Mouse (Mus musculus) limb, embryonic 14.5 days (tissue): ENCODE measurements around the gene Hoxb5. TPM values are rescaled to one million over a fixed set of nuclear protein-coding genes. Genes with fewer than 3 reads are reported as not detected.

Experiments
- ATAC-seq: fragments of 200-750 bp; cut with Nextera tagmentation; 2 replicates; pipeline ENCODE4 v1.8.0; 2017; ENCODE audit warnings: low read depth, moderate number of reproducible peaks, moderate TSS enrichment; ENCODE audit not compliant: low FRiP score
- DNase-seq: peaks from one replicate; pipeline ENCODE4 v3.0.0-alpha.2; 2015; ENCODE audit warnings: low spot score
- H3K27ac ChIP-seq: fragments of 300-500 bp; sonication (generic); replicated peaks from 2 replicates; pipeline ENCODE4 v1.5.1; 2014; ENCODE audit warnings: low read depth, mild to moderate bottlenecking, low read length, moderate library complexity, mixed read lengths
- H3K27me3 ChIP-seq: fragments of 300-500 bp; sonication (generic); 2 replicates; pipeline ENCODE4 v1.6.1; 2014; ENCODE audit warnings: low read length, mixed read lengths; ENCODE audit not compliant: control insufficient read depth, insufficient read depth
- H3K36me3 ChIP-seq: fragments of 300-500 bp; sonication (generic); 2 replicates; pipeline ENCODE4 v1.6.1; 2014; ENCODE audit warnings: mild to moderate bottlenecking, low read length, moderate library complexity, mixed read lengths; ENCODE audit not compliant: control insufficient read depth, insufficient read depth
- H3K4me1 ChIP-seq: fragments of 300-500 bp; sonication (generic); 2 replicates; pipeline ENCODE4 v1.6.1; 2014; ENCODE audit warnings: antibody characterized with exemption, low read length, mixed read lengths; ENCODE audit not compliant: control insufficient read depth, insufficient read depth
- H3K4me2 ChIP-seq: fragments of 300-500 bp; sonication (generic); replicated peaks from 2 replicates; pipeline ENCODE4 v1.6.1; 2014; ENCODE audit warnings: low read depth, mild to moderate bottlenecking, low read length, moderate library complexity; ENCODE audit not compliant: severe bottlenecking
- H3K4me3 ChIP-seq: fragments of 300-500 bp; sonication (generic); replicated peaks from 2 replicates; pipeline ENCODE4 v1.5.1; 2014; ENCODE audit warnings: low read length
- H3K9ac ChIP-seq: fragments of 300-500 bp; sonication (generic); 2 replicates; pipeline ENCODE4 v1.6.1; 2014; ENCODE audit warnings: mild to moderate bottlenecking, low read depth, low read length, moderate library complexity; ENCODE audit not compliant: severe bottlenecking
- H3K9me3 ChIP-seq: fragments of 300-500 bp; sonication (generic); 2 replicates; pipeline ENCODE4 v1.6.1; 2016; ENCODE audit warnings: low read length; ENCODE audit not compliant: control insufficient read depth
- POLR2A ChIP-seq: fragments of 200-500 bp; IDR thresholded peaks from 2 replicates; pipeline ENCODE4 v1.8.0; 2012; ENCODE audit warnings: inconsistent platforms, mild to moderate bottlenecking, moderate library complexity, borderline replicate concordance; ENCODE audit not compliant: insufficient read depth, insufficient read length; ENCODE audit errors: extremely low read depth
- WGBS: fragments of 180-500 bp; shearing (Covaris S2); extraction: QIAGEN DNeasy Blood & Tissue Kit; methylation state at CpG from one replicate; pipeline ENCODE4 v1.1.7; 2014; 5-methylcytosine and 5-hydroxymethylcytosine counted together
- polyA plus RNA-seq, 2 experiments: library from polyadenylated mRNA; depleted of rRNA in 1 of 2; stranded (reverse) in 1 of 2; unstranded in 1 of 2; fragments of >200 nt; fragmentation: Nextera tagmentation in 1 of 2; extraction: Ambion mirVana in 1 of 2; gene quantifications; 2 replicates each; pipeline versions ENCODE4 v1.2.1 to v1.2.3; 2012 to 2014

The Hoxb5 gene
- polyA plus RNA-seq, 2 experiments: 0.85 to 1.8 TPM

DNA sequence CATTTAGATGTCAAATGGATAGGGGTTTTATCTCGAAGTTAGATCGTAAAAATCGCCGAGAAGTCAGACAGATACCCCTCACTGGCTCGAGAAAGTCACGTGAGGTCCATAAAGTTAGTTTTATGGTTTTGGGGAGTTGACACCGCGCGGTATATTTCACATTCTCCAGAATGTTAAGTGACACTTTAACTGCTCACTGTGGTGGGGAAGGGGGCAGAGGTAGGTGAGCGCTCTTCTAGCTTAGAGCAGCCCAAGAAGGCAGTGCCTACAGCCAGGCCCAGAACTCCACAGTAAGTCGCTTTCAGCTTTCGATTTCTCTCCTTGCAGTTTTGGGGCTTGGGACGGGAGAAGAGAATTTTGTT, 3.8 kb downstream of the Hoxb5 start:
- H3K4me2 ChIP-seq: no peak overlapping the region
- H3K27ac ChIP-seq: no peak overlapping the region
- DNase-seq (no peak), ATAC-seq (no peak)
- no peak overlapping the region for H3K9ac ChIP-seq
- H3K9me3 ChIP-seq: no peaks in the 10 kb centered on the region
- no peak overlapping the region for H3K4me3 ChIP-seq
- no peak for TF ChIP-seq POLR2A
- 8% methylated on average over 13 of the region's 13 CpGs for WGBS
- peaks cover 100% of the 10 kb centered on the region for H3K27me3 ChIP-seq
- 0 out of 2 replicates have a peak, but pooled peaks cover 3% of the 10 kb centered on the region for H3K4me1 ChIP-seq
- no peaks in the 10 kb centered on the region for H3K36me3 ChIP-seq

DNA sequence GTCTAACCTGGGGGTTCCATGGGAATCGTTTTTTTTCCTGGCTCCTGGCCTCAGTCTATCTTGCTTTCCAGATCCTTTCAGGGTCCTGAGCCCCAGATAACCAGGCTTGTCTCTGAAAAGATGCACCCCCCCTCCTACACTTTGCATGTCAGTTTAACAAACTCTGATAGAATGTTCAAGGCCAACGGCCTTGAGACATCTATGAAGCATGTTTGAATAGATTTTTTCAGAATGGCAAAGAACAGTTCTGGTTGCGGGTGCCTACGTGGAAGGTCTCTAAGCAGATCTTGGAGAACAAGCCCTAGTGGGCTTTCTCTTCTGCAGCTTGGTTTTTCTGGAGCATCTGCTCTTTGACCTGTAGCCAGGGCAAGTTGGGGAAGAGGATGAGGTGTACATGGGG, 5.6 kb downstream of the Hoxb5 start:
- H3K4me1 ChIP-seq: no peaks in the 10 kb centered on the region
- no peak overlapping the region for H3K4me3 ChIP-seq
- no peak overlapping the region for H3K27ac ChIP-seq
- ATAC-seq: no peak
- no peak overlapping the region for H3K4me2 ChIP-seq
- no peak for TF ChIP-seq POLR2A
- peaks cover 100% of the 10 kb centered on the region for H3K27me3 ChIP-seq
- no peak overlapping the region for H3K9ac ChIP-seq
- no peaks in the 10 kb centered on the region for H3K36me3 ChIP-seq
- DNase-seq: no peak
- 14% methylated on average over 4 of the region's 4 CpGs for WGBS
- no peaks in the 10 kb centered on the region for H3K9me3 ChIP-seq

DNA sequence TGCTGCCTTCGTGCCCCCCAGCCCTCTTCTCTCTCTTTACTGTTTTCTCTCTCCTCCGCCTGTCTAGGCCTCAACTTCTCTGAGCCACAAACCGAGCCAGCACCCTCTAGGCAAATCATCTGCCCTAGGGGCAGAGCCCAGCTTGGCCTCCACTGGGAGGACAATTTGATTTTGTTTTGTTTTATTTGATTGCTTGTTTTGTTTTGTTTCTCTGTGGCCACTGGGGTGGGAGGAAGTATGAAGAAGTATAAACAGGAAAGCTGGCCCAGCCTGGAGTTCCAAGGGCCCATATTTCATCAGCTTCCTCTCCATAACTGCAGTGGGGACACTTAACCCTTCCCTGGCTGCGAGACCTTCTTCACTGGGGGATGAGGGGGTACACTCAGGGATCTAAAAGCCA, 6.2 kb downstream of the Hoxb5 start:
- DNase-seq (no peak), ATAC-seq (no peak)
- no peak for TF ChIP-seq POLR2A
- peaks cover 100% of the 10 kb centered on the region for H3K27me3 ChIP-seq
- no peaks in the 10 kb centered on the region for H3K4me1 ChIP-seq
- no peak overlapping the region for H3K9ac ChIP-seq
- H3K36me3 ChIP-seq: no peaks in the 10 kb centered on the region
- H3K4me2 ChIP-seq: no peak overlapping the region; the same call in 1 of the 2 replicates
- no peaks in the 10 kb centered on the region for H3K9me3 ChIP-seq
- H3K4me3 ChIP-seq: no peak overlapping the region
- H3K27ac ChIP-seq: no peak overlapping the region
- 21% methylated on average over 4 of the region's 4 CpGs for WGBS

DNA sequence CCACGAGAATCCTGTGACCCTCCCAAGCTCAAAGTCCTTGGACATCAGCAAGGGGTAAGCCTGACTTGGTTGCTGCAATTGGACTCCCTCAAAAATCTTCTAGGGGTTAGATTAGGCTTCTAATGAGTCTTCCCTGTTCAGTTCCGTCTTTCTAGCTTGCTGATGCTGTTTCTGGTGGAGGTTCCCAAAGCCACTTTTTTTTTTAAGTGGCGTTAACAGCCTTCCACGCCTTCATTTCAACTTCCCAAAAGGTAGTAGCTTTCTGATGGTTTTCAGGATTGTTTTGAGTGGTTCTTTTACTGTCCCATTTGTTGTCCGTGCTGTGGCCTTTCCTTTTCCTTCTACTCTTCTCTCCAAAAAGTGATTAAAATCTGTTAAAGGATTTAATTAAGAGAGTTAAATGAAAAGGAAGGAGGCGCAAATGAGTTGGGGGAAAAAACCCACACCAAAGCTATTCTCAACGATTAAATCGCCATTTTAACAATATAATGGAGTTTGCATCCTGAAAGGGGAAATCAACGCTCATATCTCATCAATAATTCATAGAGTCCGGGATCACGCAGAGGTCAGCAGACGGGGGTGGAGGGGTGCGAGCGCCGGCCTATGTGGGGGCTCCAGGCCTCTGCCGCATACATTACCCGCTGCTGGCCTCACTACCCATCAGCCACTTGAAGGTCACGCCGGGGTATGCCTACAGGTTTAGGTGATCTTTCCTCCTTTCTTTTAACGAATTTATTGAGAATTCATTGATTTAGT, 7.2 kb downstream of the Hoxb5 start:
- H3K27me3 ChIP-seq: peaks cover 100% of the 10 kb centered on the region
- DNase-seq (no peak), ATAC-seq (no peak)
- 4% methylated on average over 20 of the region's 20 CpGs for WGBS
- no peak for TF ChIP-seq POLR2A
- H3K4me3 ChIP-seq: no peak overlapping the region
- no peaks in the 10 kb centered on the region for H3K4me1 ChIP-seq
- H3K9me3 ChIP-seq: no peaks in the 10 kb centered on the region
- no peak overlapping the region for H3K27ac ChIP-seq
- no peak overlapping the region for H3K4me2 ChIP-seq
- H3K9ac ChIP-seq: no peak overlapping the region
- no peaks in the 10 kb centered on the region for H3K36me3 ChIP-seq

DNA sequence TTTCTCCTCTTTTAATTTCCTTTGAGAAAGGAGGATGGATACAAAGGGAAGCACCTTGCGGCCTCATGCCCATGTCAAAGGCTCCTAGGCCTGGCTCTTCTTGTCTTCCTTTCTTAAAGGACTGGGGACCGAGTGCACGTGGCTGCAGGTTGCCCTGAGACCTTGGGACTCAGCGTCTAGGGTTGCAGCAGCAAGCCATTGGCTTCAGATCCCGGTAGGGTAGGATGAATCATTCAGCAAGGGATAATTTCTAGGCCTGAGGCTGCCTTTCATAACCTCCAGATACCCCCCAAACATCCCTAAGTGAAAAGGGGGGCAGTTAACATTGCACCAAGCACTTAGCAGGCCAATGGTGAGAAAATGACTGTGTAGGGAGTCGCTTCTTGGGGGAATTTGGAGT, 8.0 kb downstream of the Hoxb5 start:
- ATAC-seq (no peak), DNase-seq (no peak)
- Histone ChIP-seq H3K4me2 (peak overlapping the region; percentile 31), H3K9me3 (no peaks in the 10 kb centered on the region), H3K9ac (no peak overlapping the region), H3K27ac (no peak overlapping the region), H3K4me3 (peak overlapping the region; percentile 25), H3K27me3 (peaks cover 100% of the 10 kb centered on the region), H3K36me3 (no peaks in the 10 kb centered on the region), H3K4me1 (no peaks in the 10 kb centered on the region)
- WGBS: 8% methylated on average over 6 of the region's 6 CpGs
- TF ChIP-seq POLR2A: no peak
